Mouse (Mus musculus) liver, embryonic 14.5 days (tissue): ENCODE data around the gene Borcs7. TPM values are rescaled to one million over a fixed set of nuclear protein-coding genes. Genes with fewer than 3 reads are reported as not detected.

Experiments
- ATAC-seq: fragments of 200-750 bp; cut with Nextera tagmentation; 2 replicates; pipeline ENCODE4 v1.8.0; 2017; ENCODE audit warnings: moderate number of reproducible peaks, mild to moderate bottlenecking, moderate library complexity; ENCODE audit not compliant: insufficient read depth
- DNase-seq, 3 experiments: peaks; one replicate each; pipeline ENCODE4 v3.0.0-alpha.2; 2012 to 2013; ENCODE audit warnings: low read depth in 3 of 3, low spot score in 3 of 3
- H3K27ac ChIP-seq: fragments of 300-500 bp; sonication (generic); 2 replicates; pipeline ENCODE4 v1.5.1; 2014; ENCODE audit warnings: moderate library complexity, mild to moderate bottlenecking, control low read depth, inconsistent platforms
- H3K27me3 ChIP-seq: fragments of 300-500 bp; sonication (generic); 2 replicates; pipeline ENCODE4 v1.6.1; 2014; ENCODE audit warnings: mild to moderate bottlenecking, low read length, moderate library complexity; ENCODE audit not compliant: control insufficient read depth, insufficient read depth
- H3K36me3 ChIP-seq: fragments of 300-500 bp; sonication (generic); replicated peaks from 2 replicates; pipeline ENCODE4 v1.6.1; 2014; ENCODE audit warnings: low read depth; ENCODE audit not compliant: control insufficient read depth, insufficient read depth
- H3K4me1 ChIP-seq, 2 experiments: fragments of 200-500 bp in 1 of 2; fragments of 300-500 bp in 1 of 2; sonication (generic) in 1 of 2; replicated peaks; 2 replicates each; pipeline ENCODE4 v1.6.1; 2012 to 2014; ENCODE audit warnings: antibody characterized with exemption in 1 of 2, inconsistent platforms in 1 of 2, low read length in 1 of 2; ENCODE audit not compliant: control insufficient read depth in 2 of 2, insufficient read depth in 2 of 2
- H3K4me2 ChIP-seq: fragments of 300-500 bp; sonication (generic); 2 replicates; pipeline ENCODE4 v1.6.1; 2014; ENCODE audit warnings: low read depth, mild to moderate bottlenecking, control low read depth, moderate library complexity
- H3K4me3 ChIP-seq, 2 experiments: fragments of 200-500 bp in 1 of 2; fragments of 300-500 bp in 1 of 2; sonication (generic) in 1 of 2; 2 replicates each; pipeline ENCODE4 v1.5.1; 2012 to 2014; ENCODE audit warnings: low read depth in 2 of 2, low read length in 2 of 2, mild to moderate bottlenecking in 2 of 2, control low read depth in 1 of 2, inconsistent platforms in 1 of 2, moderate library complexity in 1 of 2; ENCODE audit not compliant: insufficient read depth in 1 of 2
- H3K9ac ChIP-seq: fragments of 300-500 bp; sonication (generic); replicated peaks from 2 replicates; pipeline ENCODE4 v1.6.1; 2014; ENCODE audit warnings: mild to moderate bottlenecking, control low read depth, moderate library complexity
- H3K9me3 ChIP-seq: fragments of 300-500 bp; sonication (generic); 2 replicates; pipeline ENCODE4 v1.6.1; 2016; ENCODE audit warnings: low read length, mixed read lengths; ENCODE audit not compliant: control insufficient read depth
- CTCF ChIP-seq: IDR thresholded peaks from 2 replicates; pipeline ENCODE4 v1.5.1; 2016; ENCODE audit warnings: antibody characterized with exemption, low read depth, control low read depth
- EP300 ChIP-seq: IDR thresholded peaks from 2 replicates; pipeline ENCODE4 v1.6.1; 2016; ENCODE audit warnings: antibody characterized with exemption, low read depth
- WGBS: fragments of 180-500 bp; shearing (Covaris S2); extraction: QIAGEN DNeasy Blood & Tissue Kit; methylation state at CpG from one replicate; pipeline ENCODE4 v1.1.7; 2014; ENCODE audit not compliant: insufficient replicate concordance; 5-methylcytosine and 5-hydroxymethylcytosine counted together
- polyA plus RNA-seq, 2 experiments: library from polyadenylated mRNA; depleted of rRNA in 1 of 2; stranded (reverse) in 1 of 2; unstranded in 1 of 2; fragments of >200 nt; fragmentation: Nextera tagmentation in 1 of 2; extraction: Ambion mirVana in 1 of 2; gene quantifications; 2 replicates each; pipeline versions ENCODE4 v1.2.1 to v1.2.3; 2012 to 2014

Gene Borcs7
- polyA plus RNA-seq, 2 experiments, result 2.7 to 6.0 TPM

DNA sequence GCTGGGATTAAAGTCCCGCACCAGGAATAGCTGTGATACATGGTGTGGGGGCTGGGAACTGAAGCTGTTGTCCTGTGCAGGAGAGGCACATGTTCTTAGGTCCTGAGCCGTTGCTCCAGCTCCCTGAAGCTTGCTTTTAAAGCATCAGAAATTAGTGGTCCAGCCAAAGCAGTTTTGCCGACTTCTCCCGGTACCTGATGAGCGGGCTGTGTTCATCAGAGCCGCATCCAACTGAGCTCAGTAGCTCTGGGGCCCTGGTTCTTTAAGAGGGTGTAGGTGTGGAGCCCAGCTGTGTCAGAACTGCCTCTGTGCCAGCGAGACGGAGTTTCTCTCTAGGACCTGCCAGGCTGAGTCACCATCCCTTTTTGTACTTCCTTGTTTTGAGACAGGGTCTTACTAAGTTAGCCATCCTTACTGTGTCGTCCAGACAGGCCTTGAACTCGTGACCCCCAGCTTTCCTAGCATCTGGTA, 9.3 kb downstream of the Borcs7 start:
- Histone ChIP-seq H3K27me3 (no peaks in the 10 kb centered on the region; the same call in 1 of the 2 replicates), H3K9ac (no peak overlapping the region), H3K4me1 (no peaks in the 10 kb centered on the region), H3K4me2 (no peak overlapping the region), H3K9me3 (no peaks in the 10 kb centered on the region), H3K27ac (no peak overlapping the region), H3K4me3 (no peak overlapping the region), H3K36me3 (no peaks in the 10 kb centered on the region)
- 49% methylated on average over 10 of the region's 10 CpGs for WGBS
- TF ChIP-seq CTCF, result no peak
- TF ChIP-seq EP300, result no peak
- no peak for ATAC-seq
- no peak for DNase-seq

DNA sequence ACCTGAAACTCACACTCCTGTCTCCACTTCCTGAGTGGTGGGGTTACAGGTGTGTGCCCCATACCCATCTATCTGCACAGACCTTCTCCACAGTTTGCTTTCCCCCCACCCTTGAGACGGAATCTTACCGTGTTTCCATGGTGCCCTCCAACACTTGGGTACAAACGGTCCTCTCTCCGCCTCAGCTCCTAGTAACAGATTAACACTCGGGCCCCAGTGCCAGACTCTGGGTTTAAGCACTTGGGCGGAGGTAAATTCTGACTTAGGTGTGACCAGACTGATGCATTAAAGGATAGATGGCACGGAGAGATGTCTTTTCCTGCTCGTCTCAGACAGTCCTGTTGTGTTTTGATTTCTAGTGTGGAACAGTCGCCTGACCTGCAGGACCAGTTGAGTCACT, 11.4 kb downstream of the Borcs7 start:
- H3K36me3 ChIP-seq, result no peaks in the 10 kb centered on the region
- H3K27me3 ChIP-seq, result no peaks in the 10 kb centered on the region; the same call in 1 of the 2 replicates
- no peak for DNase-seq
- no peaks in the 10 kb centered on the region for H3K9me3 ChIP-seq
- H3K4me3 ChIP-seq, result no peak overlapping the region
- H3K4me2 ChIP-seq, result no peak overlapping the region
- no peak overlapping the region for H3K27ac ChIP-seq
- 73% methylated on average over 9 of the region's 9 CpGs for WGBS
- H3K9ac ChIP-seq, result no peak overlapping the region
- peaks cover 0 to 4% of the 10 kb centered on the region in 2 experiments; a peak in 1 of 4 replicates for H3K4me1 ChIP-seq
- no peak for ATAC-seq
- TF ChIP-seq EP300, result no peak
- no peak for TF ChIP-seq CTCF

DNA sequence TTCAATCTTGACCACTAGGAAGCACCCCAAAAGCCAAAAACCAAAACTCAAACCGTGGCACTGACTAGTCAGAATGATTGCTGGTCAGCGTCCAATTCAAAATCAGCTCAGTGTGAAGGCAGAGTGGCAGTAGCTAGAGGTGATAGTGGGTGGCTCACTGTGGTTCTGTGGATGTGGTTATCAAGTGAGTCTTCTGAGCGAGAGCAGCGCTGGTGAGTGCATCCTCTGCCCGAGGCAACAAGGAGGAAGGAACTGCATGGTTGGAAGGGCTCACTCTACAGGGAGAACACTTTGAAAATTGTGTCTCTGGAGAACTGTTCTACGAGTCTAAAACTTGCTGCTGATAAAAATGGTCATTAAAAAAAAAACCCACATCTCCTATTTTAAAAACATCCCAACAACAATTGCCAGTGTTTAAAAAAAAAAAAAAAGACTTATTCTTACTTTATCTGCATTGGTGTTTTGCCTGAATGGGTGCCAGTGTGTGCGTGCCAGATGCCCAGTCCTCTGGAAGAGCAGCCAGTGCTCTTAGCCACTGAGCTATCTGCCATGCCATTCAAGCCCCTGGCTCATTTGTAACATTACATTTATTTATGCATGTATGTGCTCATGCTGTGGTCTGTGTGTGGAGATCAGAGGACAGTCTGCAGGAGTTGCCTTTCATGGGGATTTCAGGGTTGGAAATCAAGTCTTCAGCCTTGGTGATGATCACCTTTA, 16.2 kb downstream of the Borcs7 start:
- Histone ChIP-seq H3K9ac (no peak overlapping the region), H3K4me2 (no peak overlapping the region), H3K27ac (no peak overlapping the region), H3K9me3 (no peaks in the 10 kb centered on the region), H3K4me3 (no peak overlapping the region), H3K4me1 (peaks cover 0 to 22% of the 10 kb centered on the region in 2 experiments; a peak in 2 of 4 replicates), H3K27me3 (no peaks in the 10 kb centered on the region; the same call in 1 of the 2 replicates), H3K36me3 (no peaks in the 10 kb centered on the region)
- TF ChIP-seq CTCF (no peak), EP300 (no peak)
- no peak for ATAC-seq
- DNase-seq, result no peak
- 15% methylated on average over 7 of the region's 7 CpGs for WGBS

DNA sequence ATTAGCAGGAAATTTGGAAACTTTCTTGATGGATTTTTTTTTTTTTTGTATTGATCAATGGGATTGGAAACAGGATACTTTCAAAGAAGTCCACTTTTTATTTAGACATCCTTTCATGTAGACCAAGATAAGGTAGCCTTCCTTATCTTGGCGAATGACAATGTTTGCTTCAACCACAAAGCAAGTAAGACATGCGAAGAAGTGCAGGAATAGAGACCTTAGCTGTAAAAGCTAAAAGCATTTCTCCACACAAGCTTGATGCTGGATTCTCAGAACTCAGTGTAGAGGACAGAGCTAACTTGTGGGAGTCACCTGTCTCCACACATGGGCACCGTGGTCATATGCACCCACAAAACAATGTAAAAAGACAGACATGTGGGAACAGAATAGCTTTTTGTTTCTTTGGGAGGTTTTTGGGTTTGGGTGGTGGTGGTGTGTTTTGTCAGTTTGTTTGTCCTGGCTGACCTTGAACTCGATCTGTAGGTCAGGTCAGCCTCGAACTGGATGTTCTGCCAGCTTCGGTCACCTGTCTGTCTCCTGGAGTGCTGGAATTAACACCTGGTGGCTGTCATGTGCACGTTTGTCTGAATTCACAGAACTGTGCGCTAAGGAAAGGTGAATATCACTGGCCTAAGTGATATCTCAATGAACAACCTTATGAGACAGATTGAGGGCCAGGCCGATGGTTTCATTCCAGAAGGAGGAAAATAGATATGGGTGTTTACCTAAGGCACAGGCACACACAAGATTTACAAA, 17.0 kb downstream of the Borcs7 start:
- H3K9ac ChIP-seq, result no peak overlapping the region
- no peak for TF ChIP-seq EP300
- TF ChIP-seq CTCF, result no peak
- no peak overlapping the region for H3K27ac ChIP-seq
- peak overlapping the region; percentile 58 to 77; a peak in 3 of 4 replicates for H3K4me3 ChIP-seq
- peak overlapping the region; percentile 73 for H3K4me2 ChIP-seq
- H3K9me3 ChIP-seq, result no peaks in the 10 kb centered on the region
- WGBS, result 37% methylated on average over 9 of the region's 9 CpGs
- H3K4me1 ChIP-seq, result peaks cover 0 to 22% of the 10 kb centered on the region in 2 experiments; a peak in 2 of 4 replicates
- H3K27me3 ChIP-seq, result no peaks in the 10 kb centered on the region; the same call in 1 of the 2 replicates
- no peaks in the 10 kb centered on the region for H3K36me3 ChIP-seq
- ATAC-seq (no peak), DNase-seq (no peak)
